9 mouse cellular contexts compared by ENCODE assay signal in the genomic region with DNA sequence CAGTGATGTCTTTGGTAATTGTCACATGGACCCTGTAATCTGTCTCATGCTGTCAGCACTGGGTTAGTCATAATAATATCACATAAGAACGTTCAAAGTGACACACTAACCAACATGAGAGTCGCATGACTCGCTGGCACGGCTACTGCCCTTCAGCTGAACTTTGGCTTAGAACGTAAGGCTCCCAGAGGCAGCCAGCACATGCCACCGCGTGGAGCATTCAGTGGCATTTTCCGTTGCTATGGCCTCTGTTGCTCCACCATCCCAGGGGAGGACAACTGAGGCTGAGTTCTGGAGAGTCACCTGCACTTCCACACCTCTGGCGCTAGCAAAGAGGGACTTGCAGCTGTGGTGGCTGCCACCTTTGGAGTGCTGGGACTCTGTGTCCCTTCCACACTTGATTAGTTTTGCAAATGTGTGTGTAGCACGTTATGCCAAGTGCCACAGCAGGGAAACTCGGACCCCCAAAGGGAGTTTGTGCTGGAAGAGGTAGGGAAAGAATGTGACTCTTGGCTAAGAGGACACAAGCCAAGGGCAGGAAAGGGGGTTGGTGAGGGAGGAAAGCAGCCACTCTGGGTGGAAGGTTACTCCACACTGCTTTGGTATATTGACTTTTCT. TPM values are rescaled to one million over a fixed set of nuclear protein-coding genes. Genes with fewer than 3 reads are reported as not detected.
DNase-seq lines count a peak whose midpoint lies in the region; ATAC-seq and TF ChIP-seq lines count a peak whose summit lies in the region.
"Had no signal": no experiment of that assay in that cellular context is flagged by ENCODE, and none has a peak within 500 bp of the region (broad histone marks: within the 10 kb centered on the region; RNA-seq: fewer than 3 reads in every experiment).

No protein-coding gene starts in this region.

- peak overlapping the region; percentile 38 for H3K4me2 ChIP-seq in heart, postnatal 0 days (ENCODE audit: low read depth, low read length)
- peak overlapping the region; percentile 10; the same call in 1 of the 2 replicates for H3K4me2 ChIP-seq in limb, embryonic 12.5 days
- no peak overlapping the region for H3K4me2 ChIP-seq in stomach, embryonic 14.5 days (replicated peaks; ENCODE audit: low read depth, low read length)

- TF ChIP-seq CTCF in gastrocnemius, adult 2 months (IDR thresholded peaks at IDR 0.05): no peak
- TF ChIP-seq CTCF in heart, postnatal 0 days (IDR thresholded peaks at IDR 0.05; ENCODE audit: low read depth): no peak

- no peaks in the 10 kb centered on the region for H3K27me3 ChIP-seq in heart, postnatal 0 days (ENCODE audit: control insufficient read depth, insufficient read depth, low read length)
- H3K27me3 ChIP-seq in limb, embryonic 12.5 days: 0 out of 2 replicates have a peak, but pooled peaks cover 5% of the 10 kb centered on the region
- H3K27me3 ChIP-seq in stomach, embryonic 14.5 days (ENCODE audit: control insufficient read depth, insufficient read depth, low read length): no peaks in the 10 kb centered on the region
- no peaks in the 10 kb centered on the region for H3K27me3 ChIP-seq in forebrain, embryonic 10.5 days (ENCODE audit: poor library complexity, severe bottlenecking)

- H3K9ac ChIP-seq in heart, postnatal 0 days (replicated peaks; ENCODE audit: low read depth, low read length): 0 out of 2 replicates have a peak overlapping the region, but pooled peaks have one; percentile 17
- H3K9ac ChIP-seq in limb, embryonic 12.5 days (replicated peaks): no peak overlapping the region
- no peak overlapping the region for H3K9ac ChIP-seq in stomach, embryonic 14.5 days (replicated peaks; ENCODE audit: low read depth, low read length)

- H3K4me3 ChIP-seq in gastrocnemius, adult 2 months: peak overlapping the region; percentile 38
- H3K4me3 ChIP-seq in heart, postnatal 0 days (ENCODE audit: low read depth, low read length): no peak overlapping the region
- H3K4me3 ChIP-seq in limb, embryonic 12.5 days (replicated peaks): no peak overlapping the region
- H3K4me3 ChIP-seq in stomach, embryonic 14.5 days (ENCODE audit: low read depth, low read length): no peak overlapping the region
- H3K4me3 ChIP-seq in forebrain, embryonic 10.5 days: no peak overlapping the region

- peak overlapping the region; percentile 68 for H3K27ac ChIP-seq in gastrocnemius, adult 2 months
- peak overlapping the region; percentile 91 for H3K27ac ChIP-seq in heart, postnatal 0 days (ENCODE audit: low read depth)
- H3K27ac ChIP-seq in limb, embryonic 12.5 days: no peak overlapping the region
- H3K27ac ChIP-seq in stomach, embryonic 14.5 days (ENCODE audit: low read length): no peak overlapping the region
- no peak overlapping the region for H3K27ac ChIP-seq in forebrain, embryonic 10.5 days
- H3K27ac ChIP-seq: macrophage had no signal

- peak; percentile 99 for TF ChIP-seq EP300 in heart, postnatal 0 days (IDR thresholded peaks at IDR 0.05; ENCODE audit: low read depth)

- no peaks in the 10 kb centered on the region for H3K9me3 ChIP-seq in heart, postnatal 0 days (replicated peaks; ENCODE audit: control insufficient read depth, low read length)
- H3K9me3 ChIP-seq in limb, embryonic 12.5 days: no peaks in the 10 kb centered on the region
- no peaks in the 10 kb centered on the region for H3K9me3 ChIP-seq in stomach, embryonic 14.5 days (ENCODE audit: control insufficient read depth, low read depth, low read length)
- no peaks in the 10 kb centered on the region for H3K9me3 ChIP-seq in forebrain, embryonic 10.5 days

- ATAC-seq in heart, postnatal 0 days (ENCODE audit: insufficient read depth, low read depth): peak; percentile 91
- no peak for ATAC-seq in limb, embryonic 12.5 days (ENCODE audit: insufficient number of reproducible peaks, insufficient read depth, low FRiP score, low TSS enrichment, low read depth)
- peak; percentile 42; the same call in 1 of the 2 replicates for ATAC-seq in stomach, embryonic 14.5 days (ENCODE audit: insufficient number of reproducible peaks, insufficient read depth, low FRiP score, low read depth)

- H3K4me1 ChIP-seq in heart, postnatal 0 days (ENCODE audit: control insufficient read depth, insufficient read depth): peaks cover 25% of the 10 kb centered on the region
- peaks cover 12% of the 10 kb centered on the region for H3K4me1 ChIP-seq in limb, embryonic 12.5 days (replicated peaks)
- peaks cover 6% of the 10 kb centered on the region; the same call in 1 of the 2 replicates for H3K4me1 ChIP-seq in stomach, embryonic 14.5 days (ENCODE audit: control insufficient read depth, insufficient read depth, low read length)
- 0 out of 2 replicates have a peak, but pooled peaks cover 5% of the 10 kb centered on the region for H3K4me1 ChIP-seq in forebrain, embryonic 10.5 days

- H3K36me3 ChIP-seq in heart, postnatal 0 days (replicated peaks; ENCODE audit: control insufficient read depth, insufficient read depth, low read length): no peaks in the 10 kb centered on the region
- H3K36me3 ChIP-seq in limb, embryonic 12.5 days: no peaks in the 10 kb centered on the region
- no peaks in the 10 kb centered on the region for H3K36me3 ChIP-seq in stomach, embryonic 14.5 days (ENCODE audit: control insufficient read depth, insufficient read depth, low read length)
- no peaks in the 10 kb centered on the region for H3K36me3 ChIP-seq in forebrain, embryonic 10.5 days (replicated peaks)

- DNase-seq in gastrocnemius, adult 2 months: peak; percentile 78
- DNase-seq in gastrocnemius, postnatal 14 days: no peak
- DNase-seq in heart, postnatal 0 days (ENCODE audit: low spot score): peak; percentile 89
- no peak for DNase-seq in forebrain, embryonic 10.5 days (ENCODE audit: extremely low spot score, low spot score)
- no peak for DNase-seq in yolk sac, embryonic 10.5 days (ENCODE audit: low spot score)
- DNase-seq in testis, postnatal 10 days (ENCODE audit: low spot score): no peak

- WGBS in heart, postnatal 0 days: 7% methylated on average over 11 of the region's 11 CpGs
- WGBS in limb, embryonic 12.5 days: 14% methylated on average over 11 of the region's 11 CpGs
- 8% methylated on average over 11 of the region's 11 CpGs for WGBS in stomach, embryonic 14.5 days
- WGBS in forebrain, embryonic 10.5 days: 52% methylated on average over 11 of the region's 11 CpGs

- intact Hi-C loops in gastrocnemius, adult 2 months (cut with DNase I): loop anchor here (5.0 to 10.0 kb wide), 4 partner anchors 39 to 547 kb away; no protein-coding TSS in a partner anchor
- intact Hi-C loops in gastrocnemius, postnatal 14 days (cut with DNase I; ENCODE audit: low total_unique reads): no loop called here

RNA-seq across cellular contexts. Expression of gene Ppargc1a, which starts 24.1 kb away (rescaled TPM):
- 10 to 100 TPM; 34.5 to 69.7 TPM for total RNA-seq in gastrocnemius, adult 2 months (2021)
- total RNA-seq in gastrocnemius, postnatal 14 days (2021): 10 to 100 TPM; 22.3 to 44.2 TPM
- 50.8 and 69.1 TPM in 2 replicates for total RNA-seq in heart, postnatal 0 days (2014; rRNA removed; ENCODE audit: low replicate concordance)
- polyA plus RNA-seq in heart, postnatal 0 days (2015; fragmentation: Nextera tagmentation; extraction: Ambion mirVana): 51.8 and 61.4 TPM in 2 replicates
- 4.8 and 6.5 TPM in 2 replicates for polyA plus RNA-seq in limb, embryonic 12.5 days (2016; fragmentation: Nextera tagmentation; extraction: Ambion mirVana)
- 5.9 and 6.1 TPM in 2 replicates for polyA plus RNA-seq in stomach, embryonic 14.5 days (2014; fragmentation: Nextera tagmentation; extraction: Ambion mirVana)
- 2.0 and 2.6 TPM in 2 replicates for polyA plus RNA-seq in forebrain, embryonic 10.5 days (2016; fragmentation: Nextera tagmentation; extraction: Ambion mirVana)

Comparison
In these comparisons a context has a peak if more than half of its experiments do, and no peak if none do; other contexts are left out.
1. DNase-seq: peak in gastrocnemius, adult 2 months (single experiment) and heart, postnatal 0 days (single experiment); none in gastrocnemius, postnatal 14 days (single experiment), forebrain, embryonic 10.5 days (single experiment), yolk sac, embryonic 10.5 days (single experiment) and testis, postnatal 10 days (single experiment).
2. H3K27ac ChIP-seq: peak in gastrocnemius, adult 2 months (single experiment) and heart, postnatal 0 days (single experiment); none in limb, embryonic 12.5 days (single experiment), stomach, embryonic 14.5 days (single experiment) and forebrain, embryonic 10.5 days (single experiment).